Mouse (Mus musculus) right cerebral cortex, postnatal 4 days (tissue): ENCODE measurements around the gene Scpep1.
"Not testable (repeated sequence)": the region's sequence is repeated elsewhere in the genome, so short reads cannot be mapped to it uniquely, and the experiment has no call there.

Source experiments
- DNase-seq: peaks from one replicate; pipeline ENCODE4 v3.0.0-alpha.2; 2022

The Scpep1 gene

GRCm38 (mm10) chr11:88908557-88909211 is 46.6 kb downstream of the Scpep1 start:
- DNase-seq: peak; percentile 68

DNA sequence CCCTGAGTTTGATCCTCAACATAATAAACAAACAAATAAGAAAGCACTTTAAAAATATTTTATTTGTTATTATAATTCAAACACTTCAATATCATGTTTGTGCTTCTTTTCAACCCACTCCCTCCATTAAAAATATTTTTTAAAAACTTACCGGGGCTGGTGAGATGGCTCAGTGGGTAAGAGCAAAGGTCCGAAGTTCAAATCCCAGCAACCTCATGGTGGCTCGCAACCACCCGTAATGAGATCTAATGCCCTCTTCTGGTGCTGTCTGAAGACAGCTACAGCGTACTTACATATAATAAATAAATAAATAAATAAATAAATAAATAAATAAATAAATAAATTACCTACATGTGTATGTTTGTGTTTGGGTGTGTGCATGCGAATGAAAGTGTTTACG is 47.4 kb downstream of the Scpep1 start:
- no peak for DNase-seq

DNA sequence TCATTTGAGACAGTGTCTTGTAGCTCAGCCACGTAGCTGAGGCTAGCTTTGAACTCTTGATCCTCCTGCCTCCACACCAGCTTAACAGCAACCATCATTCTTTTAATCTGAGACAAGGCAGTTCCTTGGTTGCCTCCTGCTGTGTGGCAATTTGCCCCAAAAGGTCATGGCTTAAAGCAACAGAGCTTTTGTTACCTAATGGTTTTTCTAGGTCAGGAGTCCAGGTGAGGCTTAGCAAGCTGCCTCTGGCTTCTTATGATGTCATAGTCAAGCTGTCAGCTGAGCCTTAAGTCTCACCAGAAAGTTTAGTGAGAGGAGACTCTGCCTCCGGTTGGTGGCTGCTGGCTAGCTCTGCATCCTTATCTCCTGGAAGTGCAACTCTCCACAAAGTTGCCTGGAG is 49.6 kb downstream of the Scpep1 start:
- no peak for DNase-seq

DNA sequence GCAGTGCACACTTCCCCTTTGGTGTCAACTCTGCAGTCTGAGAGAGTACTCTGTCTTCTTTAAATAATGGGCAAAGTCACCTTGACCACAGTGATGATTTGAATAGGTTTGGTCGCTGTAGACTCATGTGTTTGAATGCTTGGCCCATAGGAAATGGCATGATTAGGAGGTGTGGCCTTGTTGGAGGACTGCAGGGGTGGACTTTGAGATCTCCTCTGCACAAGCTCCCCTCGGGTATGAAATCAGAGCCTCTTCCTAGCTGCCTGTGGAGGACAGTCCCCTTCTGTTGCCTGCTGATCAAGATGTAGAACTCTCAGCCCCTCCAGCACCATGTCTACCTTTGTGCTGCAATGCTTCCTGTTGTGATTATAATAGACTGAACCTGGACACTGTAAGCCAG is 51.2 kb downstream of the Scpep1 start:
- DNase-seq: no peak

DNA sequence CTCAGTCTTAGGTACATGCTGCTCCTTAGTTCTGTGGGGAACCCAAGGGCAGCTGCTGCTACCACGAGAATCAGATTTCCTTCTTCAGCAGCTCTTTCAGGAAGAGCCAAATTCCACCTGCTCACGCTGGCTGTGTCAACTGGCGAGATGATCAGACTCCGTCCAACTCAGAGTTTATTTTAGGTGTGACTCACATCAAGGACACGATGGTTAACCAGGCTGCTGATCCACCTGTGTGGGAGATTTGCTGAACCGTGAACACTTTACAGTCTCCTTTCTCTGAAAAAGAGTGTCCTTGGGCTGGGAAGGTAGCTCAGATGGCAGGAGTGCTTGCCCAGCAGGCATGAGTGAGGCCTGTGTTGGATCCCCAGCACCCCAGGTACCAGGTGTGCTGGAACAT is 52.5 kb downstream of the Scpep1 start:
- no peak for DNase-seq

- DNase-seq: no peak
These were observed 53.9 kb downstream of the Scpep1 start for GRCm38 (mm10) chr11:88901341-88901802.

DNA sequence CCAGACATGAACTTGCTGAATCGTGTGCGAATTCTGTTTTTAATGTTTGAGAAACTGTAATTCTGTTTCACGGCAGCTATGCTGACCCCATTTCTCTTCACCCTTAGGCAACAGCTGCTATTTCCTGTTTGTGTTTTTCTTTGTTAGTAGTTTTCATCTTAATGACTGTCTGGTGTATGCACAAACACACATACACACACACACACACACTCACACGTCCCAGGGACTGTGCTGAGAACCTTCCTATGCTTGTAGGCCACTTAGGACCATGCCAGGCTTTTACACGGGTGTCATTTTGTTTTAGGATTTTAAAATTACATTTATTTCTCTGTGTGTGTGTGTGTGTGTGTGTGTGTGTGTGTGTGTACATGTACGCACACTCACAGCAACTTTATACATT is 55.7 kb downstream of the Scpep1 start:
- no peak for DNase-seq

GRCm38 (mm10) chr11:88898380-88898763 is 56.9 kb downstream of the Scpep1 start:
- no peak for DNase-seq

DNA sequence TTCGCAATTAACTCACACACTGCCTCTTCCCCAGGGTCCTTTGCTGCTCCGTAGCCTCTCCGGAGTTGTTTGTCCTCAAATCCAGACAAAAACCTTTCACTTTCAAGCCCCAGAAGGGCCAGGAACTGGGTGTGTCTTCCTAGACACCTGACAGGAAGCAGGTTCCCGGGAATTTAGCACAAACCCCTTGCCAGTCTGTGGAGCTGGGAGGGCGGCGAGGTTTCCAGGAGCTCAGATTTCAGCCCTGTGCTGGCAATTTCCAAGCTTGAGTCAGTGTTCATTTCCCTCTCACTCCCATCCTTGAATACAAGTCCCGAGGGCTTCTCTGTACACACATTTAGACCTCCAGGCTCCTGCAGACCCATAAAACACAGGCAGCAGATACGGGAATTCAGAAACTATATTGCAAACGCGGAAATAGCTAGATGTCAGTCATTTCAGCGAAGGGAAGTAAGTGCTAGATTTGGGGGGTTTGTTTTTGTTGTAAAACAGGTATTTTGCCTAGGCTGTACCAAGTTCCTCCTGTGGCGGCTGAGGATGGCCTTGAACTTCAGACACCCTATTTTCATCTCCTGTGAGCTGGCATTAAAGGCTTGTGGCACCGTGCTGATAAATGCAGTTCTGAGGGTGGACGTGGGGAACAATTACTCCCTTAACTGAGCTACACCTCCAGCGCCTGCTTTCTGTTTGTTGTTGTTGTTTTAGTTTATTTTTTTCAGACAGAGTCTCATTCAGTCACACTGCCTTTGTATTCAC is 57.5 kb downstream of the Scpep1 start:
- DNase-seq: no peak

DNA sequence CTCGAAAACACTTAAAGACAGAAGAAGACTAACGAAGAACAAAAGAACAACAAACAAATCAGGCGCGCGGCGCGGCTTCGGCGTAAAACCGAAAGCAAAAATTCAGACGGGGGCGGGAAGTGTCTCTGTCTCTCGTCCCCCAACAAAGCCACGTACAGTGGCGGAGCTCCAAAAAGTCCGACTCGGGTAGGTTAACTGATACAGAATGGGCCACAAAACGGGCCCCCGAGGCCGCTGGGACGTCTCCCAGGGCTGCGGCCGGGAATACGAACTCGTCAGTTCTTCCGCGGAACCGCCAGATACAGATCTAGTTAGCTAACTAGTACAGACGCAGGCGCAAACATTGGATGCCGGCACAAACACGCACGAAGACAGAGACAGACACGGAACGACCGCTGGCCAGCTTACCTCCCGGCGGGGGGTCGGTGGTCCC is 59.4 kb downstream of the Scpep1 start:
- DNase-seq: not testable (repeated sequence)

DNA sequence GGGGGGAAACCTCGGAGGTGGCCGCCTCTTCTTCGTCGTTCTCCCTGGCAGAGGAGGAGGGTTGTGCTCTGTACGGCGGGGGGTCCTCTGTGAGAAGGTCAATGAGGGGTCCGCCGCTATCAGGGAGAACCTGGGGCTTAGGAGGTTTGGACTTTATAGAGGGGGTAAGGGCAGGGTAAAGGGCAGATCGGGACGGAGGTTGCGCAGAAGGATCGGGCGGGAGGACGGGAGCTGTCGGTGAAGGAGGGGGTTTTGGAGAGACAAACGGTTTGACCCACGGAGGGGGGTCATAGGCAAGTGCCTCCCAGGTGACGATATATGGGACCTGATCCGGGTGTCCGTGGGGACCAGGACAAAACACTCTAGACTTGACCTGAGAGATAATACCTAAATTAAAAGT is 60.0 kb downstream of the Scpep1 start:
- DNase-seq: not testable (repeated sequence)

DNA sequence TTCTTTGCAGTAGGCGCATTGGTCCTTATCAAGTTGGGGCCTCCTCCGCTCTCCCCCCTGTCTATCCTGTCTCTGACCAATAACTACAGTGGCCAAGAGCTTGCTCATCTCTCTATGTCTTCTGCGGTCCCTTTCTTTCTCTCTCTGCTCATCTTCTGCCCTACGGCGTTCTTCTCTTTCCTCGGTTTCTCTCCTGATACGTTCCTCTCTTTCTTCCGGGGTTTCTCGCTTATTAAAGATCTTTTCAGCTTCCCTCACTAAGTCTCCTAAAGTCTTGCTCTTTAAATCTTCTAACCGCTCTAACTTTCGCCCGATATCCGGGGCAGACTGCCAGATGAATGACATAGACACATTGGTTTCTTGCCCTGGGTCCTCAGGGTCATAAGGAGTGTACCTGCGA is 61.0 kb downstream of the Scpep1 start:
- not testable (repeated sequence) for DNase-seq

- not testable (repeated sequence) for DNase-seq
These were observed 61.8 kb downstream of the Scpep1 start for GRCm38 (mm10) chr11:88893501-88893900.

DNA sequence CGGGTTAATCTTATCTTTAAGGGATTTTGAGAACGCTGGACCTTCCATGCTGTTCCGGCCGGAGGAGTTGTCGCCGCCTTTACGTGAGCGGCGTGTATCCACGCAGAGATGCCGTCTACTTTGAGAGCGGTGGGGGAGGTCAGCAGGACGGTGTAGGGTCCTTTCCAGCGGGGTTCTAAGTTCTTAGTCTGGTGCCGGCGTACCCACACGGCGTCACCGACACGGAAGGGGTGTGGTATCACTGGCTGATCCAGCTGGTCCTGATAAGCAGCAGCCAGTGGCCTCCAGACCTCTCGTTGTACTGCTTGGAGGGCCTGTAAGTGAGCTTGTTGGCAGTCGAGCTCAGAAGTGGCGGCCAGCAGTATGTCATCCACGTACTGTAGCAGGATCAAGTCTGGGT is 62.5 kb downstream of the Scpep1 start:
- DNase-seq: not testable (repeated sequence)

DNA sequence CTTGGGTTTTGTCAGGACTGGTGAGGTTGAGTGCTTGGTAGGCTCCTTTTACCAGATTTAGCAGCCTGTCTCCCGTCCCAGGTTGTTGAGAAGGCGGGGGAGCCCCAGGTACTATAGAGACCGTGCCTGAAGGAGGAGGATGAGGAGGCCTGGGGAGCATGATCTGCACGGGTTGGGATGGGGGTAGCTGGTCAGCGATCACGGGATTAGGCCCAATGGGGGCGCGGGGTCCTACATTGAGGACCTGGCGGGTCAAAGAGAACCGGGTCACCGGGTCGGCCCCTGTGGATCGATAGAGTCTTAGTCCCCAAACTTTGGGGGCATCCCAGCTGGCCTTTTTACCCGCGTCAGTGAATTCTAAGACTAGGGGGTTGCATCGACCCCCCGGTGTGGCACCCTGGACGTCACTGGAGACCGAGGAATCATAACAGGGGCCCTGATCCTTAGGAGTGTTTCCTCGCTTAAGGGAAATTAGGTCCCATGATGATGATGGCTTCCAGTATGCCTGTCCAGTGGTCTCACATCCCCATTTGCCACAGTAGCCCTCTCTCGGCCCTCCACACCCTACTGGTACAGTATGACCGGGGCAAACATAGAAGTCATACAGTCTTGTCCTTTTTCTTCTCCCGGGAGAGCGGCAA is 63.2 kb downstream of the Scpep1 start:
- peak; percentile 54 for DNase-seq

GRCm38 (mm10) chr11:88891446-88891845 is 63.8 kb downstream of the Scpep1 start:
- peak; percentile 19 for DNase-seq

- not testable (repeated sequence) for DNase-seq
These were observed 64.4 kb downstream of the Scpep1 start for GRCm38 (mm10) chr11:88890904-88891303.

DNA sequence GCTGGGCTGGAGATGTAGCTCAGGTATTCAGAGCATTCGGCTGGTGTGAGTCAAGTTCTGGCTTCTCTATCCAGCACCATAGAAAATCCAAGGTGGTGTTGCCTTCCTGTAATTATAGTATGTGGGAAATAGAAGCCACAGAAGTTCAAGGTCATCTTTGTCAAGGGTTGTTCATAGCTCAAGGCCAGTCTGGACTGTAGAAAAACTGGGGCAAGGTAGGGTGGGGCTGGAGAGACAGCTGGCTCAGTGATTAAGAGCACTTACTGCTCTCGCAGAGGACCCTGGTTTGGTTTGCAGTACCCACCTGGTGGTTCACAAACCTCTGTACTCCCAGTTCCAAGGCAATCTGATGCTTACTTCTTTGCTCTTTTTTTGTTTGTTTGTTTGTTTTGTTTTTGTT is 66.3 kb downstream of the Scpep1 start:
- DNase-seq: no peak

- DNase-seq: no peak
These were observed 70.7 kb downstream of the Scpep1 start for GRCm38 (mm10) chr11:88884376-88885065.

GRCm38 (mm10) chr11:88878011-88878410 is 77.3 kb downstream of the Scpep1 start:
- DNase-seq: no peak
